Mouse (Mus musculus): ENCODE measurements around the gene Galc.

Gene Galc

DNA sequence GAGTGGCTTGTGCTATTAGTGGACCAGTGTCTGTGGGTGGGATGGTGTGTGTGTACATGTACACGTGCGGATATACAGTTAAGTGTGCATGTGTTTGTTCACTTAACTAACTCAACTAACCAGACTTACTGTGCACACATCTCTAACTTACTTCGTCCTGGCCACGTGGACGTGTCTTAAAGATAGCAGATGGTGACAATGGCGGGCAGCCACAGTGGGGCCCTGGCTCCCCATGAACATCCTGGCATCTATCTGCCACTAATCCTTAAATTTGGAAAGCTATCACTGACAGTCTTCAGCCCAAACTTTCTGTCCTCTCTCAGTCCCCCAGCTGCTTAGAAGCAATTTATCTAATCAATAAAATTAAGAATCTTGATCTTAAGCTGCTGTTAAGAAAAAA, 78.5 kb downstream of the Galc start:
- no peak for DNase-seq (ENCODE audit: low read depth)

DNA sequence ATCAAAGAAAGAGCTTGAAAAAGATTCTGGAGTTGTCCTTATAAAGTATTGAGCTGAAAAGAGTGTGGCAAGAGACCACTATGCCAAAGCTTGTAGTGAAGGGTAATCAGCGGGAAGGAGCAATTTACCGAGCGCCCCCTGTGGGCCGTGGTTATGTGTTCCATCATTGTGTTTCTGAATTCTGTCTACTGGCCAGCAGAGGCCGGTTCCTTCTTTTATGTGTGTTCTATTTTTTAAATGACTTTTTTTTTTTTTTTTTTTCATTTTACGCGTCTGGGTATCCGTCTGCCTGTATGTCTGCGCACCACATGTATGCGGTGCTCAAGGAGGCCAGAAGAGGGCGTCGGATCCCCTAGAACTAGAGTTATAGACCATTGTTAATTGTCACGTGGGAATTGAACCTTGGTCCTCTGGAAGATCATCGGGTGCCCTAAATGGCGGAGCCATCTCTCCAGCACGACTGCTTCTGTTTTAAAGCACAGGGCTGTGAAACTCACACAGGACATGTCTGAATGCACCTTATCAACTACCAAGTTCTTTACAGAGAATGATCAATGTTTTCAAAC, 78.9 kb downstream of the Galc start:
- peak; percentile 19 for DNase-seq (ENCODE audit: low read depth)

DNA sequence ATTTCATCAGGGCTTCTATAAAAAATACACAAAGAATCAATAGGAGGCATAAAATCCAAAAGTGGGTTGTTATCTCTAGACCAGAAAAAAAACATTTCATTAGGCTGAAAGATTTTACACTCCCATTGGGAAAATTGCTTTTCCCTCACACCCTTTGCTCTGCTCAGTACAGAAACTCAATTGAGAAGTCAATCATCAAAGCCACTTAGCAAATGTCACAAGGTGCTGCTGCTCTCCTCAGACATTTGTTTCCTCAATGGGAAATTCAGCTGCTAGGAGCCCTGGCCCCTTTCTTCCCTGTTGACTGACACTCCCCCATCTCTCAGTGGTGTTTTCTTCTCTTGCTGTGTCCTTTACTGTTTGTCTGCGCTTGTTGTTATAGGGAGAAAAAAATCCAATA, 79.8 kb downstream of the Galc start:
- DNase-seq (ENCODE audit: low read depth) = no peak

DNA sequence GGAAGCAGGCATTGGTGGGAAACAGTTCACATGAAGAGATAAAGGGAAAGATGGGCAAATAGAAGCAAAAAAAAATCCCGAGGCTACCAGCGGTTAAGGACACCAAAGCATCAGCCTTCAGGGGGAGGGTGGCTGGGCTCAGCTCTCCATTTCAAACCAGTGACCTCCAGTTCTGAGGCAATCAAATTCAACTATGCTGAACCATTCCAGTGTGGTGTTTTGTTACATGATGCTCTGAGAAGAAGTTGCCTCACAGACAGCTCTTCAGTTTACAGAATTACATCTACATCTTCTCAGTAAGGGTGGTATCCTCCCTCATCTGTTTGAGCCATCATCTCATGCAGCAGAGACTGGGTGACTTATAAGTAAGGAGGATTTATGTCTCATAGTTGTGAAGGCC, 82.6 kb downstream of the Galc start:
- no peak for DNase-seq (ENCODE audit: low read depth)

DNA sequence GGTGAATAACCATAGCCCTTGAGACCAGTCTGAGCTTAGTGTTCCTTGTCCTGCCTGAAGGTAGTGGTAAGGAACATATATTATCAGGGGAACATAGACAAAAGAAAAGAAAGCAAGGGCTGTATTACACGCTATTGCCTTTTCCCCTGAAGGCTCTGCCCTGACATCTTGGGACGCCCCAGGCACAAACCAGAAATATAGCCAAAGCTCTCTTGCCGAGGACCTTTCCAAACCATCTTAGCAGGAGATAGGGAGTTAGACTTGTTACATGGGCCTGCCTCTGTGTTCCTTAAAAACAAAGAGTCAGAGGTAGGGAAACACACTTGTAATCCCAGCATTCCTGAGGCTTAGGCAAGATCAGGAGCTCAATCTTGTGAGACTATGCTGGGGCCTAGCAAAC, 97.4 kb downstream of the Galc start:
- DNase-seq (ENCODE audit: low read depth) = no peak

DNA sequence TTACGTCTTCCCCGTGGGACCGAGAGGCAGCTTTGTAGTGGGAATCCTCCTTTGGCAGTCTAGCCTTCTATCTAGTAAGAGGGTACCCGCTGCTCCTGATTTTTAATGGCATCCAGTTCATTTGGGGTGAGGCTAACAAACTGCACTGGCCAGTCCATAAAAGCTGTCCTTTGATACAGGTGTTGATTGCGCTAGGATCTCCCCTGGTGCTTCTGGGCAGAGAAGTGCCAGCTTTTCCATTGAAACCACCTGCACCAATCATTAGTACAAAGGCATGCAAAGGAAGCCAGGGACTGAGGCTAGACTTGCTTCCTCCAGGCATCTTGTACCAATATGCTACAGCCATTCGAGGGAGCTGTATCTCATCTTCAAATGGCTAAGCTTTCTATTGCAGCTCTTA, 98.4 kb downstream of the Galc start:
- no peak for DNase-seq (ENCODE audit: low read depth)

Data from NIH3T3 (cell line).